Mouse (Mus musculus) embryonic facial prominence, embryonic 11.5 days (tissue): ENCODE results near the gene Msx3. TPM values are rescaled to one million over a fixed set of nuclear protein-coding genes. Genes with fewer than 3 reads are reported as not detected.

ENCODE experiments used
- ATAC-seq: fragments of 200-750 bp; cut with Nextera tagmentation; replicated peaks from 2 replicates; pipeline ENCODE4 v1.8.0; 2017; ENCODE audit warnings: low read depth; ENCODE audit not compliant: insufficient number of reproducible peaks, low FRiP score, low TSS enrichment
- DNase-seq: peaks from one replicate; pipeline ENCODE4 v3.0.0-alpha.2; 2015; ENCODE audit warnings: low spot score
- H3K27ac ChIP-seq: fragments of 300-500 bp; sonication (generic); replicated peaks from 2 replicates; pipeline ENCODE4 v1.5.1; 2014; ENCODE audit warnings: mild to moderate bottlenecking, low read depth, low read length, control low read depth
- H3K27me3 ChIP-seq: fragments of 300-500 bp; sonication (generic); 2 replicates; pipeline ENCODE4 v1.6.1; 2014; ENCODE audit warnings: mild to moderate bottlenecking, low read length, moderate library complexity, mixed read lengths; ENCODE audit not compliant: control insufficient read depth, insufficient read depth
- H3K36me3 ChIP-seq: fragments of 300-500 bp; sonication (generic); replicated peaks from 2 replicates; pipeline ENCODE4 v1.6.1; 2014; ENCODE audit warnings: low read depth, mild to moderate bottlenecking, low read length, moderate library complexity, mixed read lengths; ENCODE audit not compliant: control insufficient read depth, insufficient read depth
- H3K4me1 ChIP-seq: fragments of 300-500 bp; sonication (generic); 2 replicates; pipeline ENCODE4 v1.6.1; 2014; ENCODE audit warnings: low read length, mixed read lengths; ENCODE audit not compliant: control insufficient read depth, insufficient read depth
- H3K4me2 ChIP-seq: fragments of 300-500 bp; sonication (generic); 2 replicates; pipeline ENCODE4 v1.6.1; 2014; ENCODE audit warnings: low read depth, mild to moderate bottlenecking, control low read depth, low read length, moderate library complexity
- H3K4me3 ChIP-seq: fragments of 300-500 bp; sonication (generic); 2 replicates; pipeline ENCODE4 v1.5.1; 2014; ENCODE audit warnings: low read depth, low read length, control low read depth
- H3K9ac ChIP-seq: fragments of 300-500 bp; sonication (generic); replicated peaks from 2 replicates; pipeline ENCODE4 v1.6.1; 2014; ENCODE audit warnings: mild to moderate bottlenecking, control low read depth, low read length
- H3K9me3 ChIP-seq: fragments of 300-500 bp; sonication (generic); replicated peaks from 2 replicates; pipeline ENCODE4 v1.6.1; 2016; ENCODE audit warnings: mild to moderate bottlenecking, low read length, inconsistent platforms, mixed read lengths; ENCODE audit not compliant: control insufficient read depth
- WGBS: fragments of 180-500 bp; shearing (Covaris S2); extraction: QIAGEN DNeasy Blood & Tissue Kit; methylation state at CpG from one replicate; pipeline ENCODE4 v1.1.7; 2014; 5-methylcytosine and 5-hydroxymethylcytosine counted together
- polyA plus RNA-seq: library from polyadenylated mRNA; unstranded; fragments of >200 nt; fragmentation: Nextera tagmentation; extraction: Ambion mirVana; gene quantifications from 2 replicates; pipeline ENCODE4 v1.2.1, GENCODE M21; 2014

The Msx3 gene
- polyA plus RNA-seq, 1 experiment from 2014 or later, result 3.9 TPM

DNA sequence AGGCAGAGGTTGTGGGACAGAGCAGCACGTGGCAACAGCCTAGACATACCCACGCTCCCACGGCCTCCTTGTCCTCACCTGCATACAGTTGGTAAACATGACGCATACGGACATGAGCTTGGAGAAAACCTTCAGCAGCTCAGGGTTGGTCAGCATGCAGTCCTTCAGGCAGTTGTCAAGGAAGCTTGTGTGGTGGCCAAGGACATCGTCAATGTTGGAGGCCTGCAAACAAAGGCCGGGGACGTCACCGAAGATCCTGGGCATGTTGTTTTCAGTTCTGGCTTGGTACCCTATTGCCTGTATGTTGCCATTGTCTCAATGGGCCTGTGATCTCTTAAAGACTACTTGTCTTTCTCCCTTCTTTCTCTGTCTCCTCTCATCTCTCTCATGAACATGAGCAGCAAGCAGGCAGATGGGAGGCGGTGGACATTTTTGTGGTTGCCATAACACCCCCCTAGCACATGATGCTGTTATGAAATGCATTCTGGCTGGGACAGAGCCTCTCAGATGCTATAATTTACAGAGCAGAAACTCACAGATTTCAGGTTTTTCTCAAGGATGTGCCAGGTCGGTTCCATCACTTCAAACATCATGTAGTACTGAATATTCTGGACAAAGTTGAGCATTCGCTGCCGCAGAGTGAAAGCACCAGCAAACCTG, 50.1 kb downstream of the Msx3 start:
- no peaks in the 10 kb centered on the region for H3K27me3 ChIP-seq
- H3K4me3 ChIP-seq, result no peak overlapping the region
- DNase-seq (no peak), ATAC-seq (no peak)
- H3K4me1 ChIP-seq, result no peaks in the 10 kb centered on the region
- no peaks in the 10 kb centered on the region; the same call in none of the 2 replicates for H3K36me3 ChIP-seq
- WGBS, result 96% methylated on average over 13 of the region's 13 CpGs
- no peak overlapping the region for H3K9ac ChIP-seq
- no peak overlapping the region for H3K4me2 ChIP-seq
- H3K9me3 ChIP-seq, result no peaks in the 10 kb centered on the region
- no peak overlapping the region for H3K27ac ChIP-seq

Other genes with a start within 250 kb of the Msx3 start
- 0.87 and 1.6 TPM in 2 replicates for gene Adgra1, start 214.9 kb downstream of the Msx3 start, polyA plus RNA-seq
- gene Kndc1, start 154.4 kb downstream of the Msx3 start, polyA plus RNA-seq, result 0.21 and 0.24 TPM in 2 replicates
- 0.29 TPM in 1 of 2 replicates, not detected in the other for gene Utf1, start 105.3 kb downstream of the Msx3 start, polyA plus RNA-seq
- gene 6430531B16Rik, start 70.3 kb downstream of the Msx3 start, polyA plus RNA-seq, result 0.21 and 0.36 TPM in 2 replicates
- 1.2 and 1.7 TPM in 2 replicates for gene Adam8, start 56.5 kb downstream of the Msx3 start, polyA plus RNA-seq
- 37.1 and 37.5 TPM in 2 replicates for gene Zfp511, start 12.7 kb downstream of the Msx3 start, polyA plus RNA-seq
- 74.8 and 75.7 TPM in 2 replicates for gene Tubgcp2, start 12.4 kb downstream of the Msx3 start, polyA plus RNA-seq
- gene Caly, start 33.5 kb upstream of the Msx3 start, polyA plus RNA-seq, result 1.6 and 2.7 TPM in 2 replicates
- not detected in 2 replicates for gene Prap1, start 44.3 kb upstream of the Msx3 start, polyA plus RNA-seq
- 24.2 and 24.4 TPM in 2 replicates for gene Fuom, start 53.4 kb upstream of the Msx3 start, polyA plus RNA-seq
- gene Paox, start 66.7 kb upstream of the Msx3 start, polyA plus RNA-seq, result 19.0 and 21.7 TPM in 2 replicates
- 211 and 221 TPM in 2 replicates for gene Echs1, start 67.4 kb upstream of the Msx3 start, polyA plus RNA-seq
- gene Mtg1, start 88.5 kb upstream of the Msx3 start, polyA plus RNA-seq, result 22.5 and 23.1 TPM in 2 replicates
- 0.34 and 0.84 TPM in 2 replicates for gene Sprn, start 105.8 kb upstream of the Msx3 start, polyA plus RNA-seq
- not detected in 2 replicates for gene Olfr522, start 115.7 kb upstream of the Msx3 start, polyA plus RNA-seq
- not detected in 2 replicates for gene Olfr523, start 124.1 kb upstream of the Msx3 start, polyA plus RNA-seq
- gene Olfr524, start 156.9 kb upstream of the Msx3 start, polyA plus RNA-seq, result not detected in 2 replicates
- gene Cd163l1, start 169.2 kb upstream of the Msx3 start, polyA plus RNA-seq, result not detected in 2 replicates
- not detected in 2 replicates for gene 5830411N06Rik, start 198.2 kb upstream of the Msx3 start, polyA plus RNA-seq